Mouse (Mus musculus): ENCODE results near the gene Myrfl. TPM values are rescaled to one million over a fixed set of nuclear protein-coding genes. Genes with fewer than 3 reads are reported as not detected.

Myrfl gene
- total RNA-seq (2021): under 1 TPM; 0.22 to 0.45 TPM

GRCm38 (mm10) chr10:116896336-116897177, at the start of gene Myrfl:
Gene Myrfl (minus strand): TSS chr10:116896919.
- DNase-seq (ENCODE audit: extremely low spot score in 1 of 2, low spot score in 1 of 2): no peak

DNA sequence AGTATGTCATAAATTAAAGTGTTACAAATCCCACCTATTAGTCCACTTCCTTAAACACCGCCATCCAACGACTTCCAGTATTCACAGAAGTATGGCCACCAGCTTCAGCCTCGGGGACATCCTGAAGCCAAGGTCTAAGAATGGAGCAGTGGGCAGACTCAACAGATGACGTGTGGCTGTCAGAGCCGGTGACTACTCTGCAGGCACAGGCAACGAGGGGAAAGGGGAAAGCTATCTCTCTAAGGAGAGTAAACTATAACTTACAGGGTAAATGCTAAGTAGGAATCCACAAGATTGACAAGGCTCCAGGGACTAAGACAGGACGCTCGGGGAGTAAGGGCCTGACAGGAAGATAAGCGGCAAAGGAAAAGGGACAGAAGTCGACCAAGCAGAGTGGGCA, 48.2 kb upstream of the Myrfl start:
- no peak for DNase-seq (ENCODE audit: extremely low spot score in 1 of 2, low spot score in 1 of 2)

- no peak for DNase-seq (ENCODE audit: extremely low spot score in 1 of 2, low spot score in 1 of 2)
Observed at GRCm38 (mm10) chr10:116944144-116944543, 47.4 kb upstream of the Myrfl start.

- DNase-seq (ENCODE audit: extremely low spot score in 1 of 2, low spot score in 1 of 2): no peak
Observed at GRCm38 (mm10) chr10:116943025-116943424, 46.3 kb upstream of the Myrfl start.

- no peak for DNase-seq (ENCODE audit: extremely low spot score in 1 of 2, low spot score in 1 of 2)
Observed at GRCm38 (mm10) chr10:116935028-116935427, 38.3 kb upstream of the Myrfl start.

- no peak for DNase-seq (ENCODE audit: extremely low spot score in 1 of 2, low spot score in 1 of 2)
Observed at GRCm38 (mm10) chr10:116933794-116934193, 37.1 kb upstream of the Myrfl start.

DNA sequence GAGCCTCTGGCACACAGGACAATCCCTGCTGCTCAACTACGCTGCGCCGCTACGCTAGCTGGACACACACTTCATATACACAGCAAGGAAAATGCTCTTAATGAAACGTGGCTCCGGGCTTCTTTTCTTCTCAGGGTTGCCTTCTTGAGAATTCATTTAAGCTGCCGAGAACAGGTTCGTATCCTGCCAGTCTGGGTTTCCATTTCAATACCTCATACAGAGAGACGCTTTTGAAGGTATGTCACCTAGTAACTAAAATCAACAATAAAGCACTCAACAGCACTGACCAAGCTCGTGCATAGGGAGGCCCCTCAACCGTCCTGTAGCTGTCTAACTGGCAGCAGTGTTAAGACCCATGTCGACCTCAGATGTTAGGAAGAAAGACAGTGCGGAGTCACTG, 35.7 kb upstream of the Myrfl start:
- DNase-seq (ENCODE audit: extremely low spot score in 1 of 2, low spot score in 1 of 2): no peak

DNA sequence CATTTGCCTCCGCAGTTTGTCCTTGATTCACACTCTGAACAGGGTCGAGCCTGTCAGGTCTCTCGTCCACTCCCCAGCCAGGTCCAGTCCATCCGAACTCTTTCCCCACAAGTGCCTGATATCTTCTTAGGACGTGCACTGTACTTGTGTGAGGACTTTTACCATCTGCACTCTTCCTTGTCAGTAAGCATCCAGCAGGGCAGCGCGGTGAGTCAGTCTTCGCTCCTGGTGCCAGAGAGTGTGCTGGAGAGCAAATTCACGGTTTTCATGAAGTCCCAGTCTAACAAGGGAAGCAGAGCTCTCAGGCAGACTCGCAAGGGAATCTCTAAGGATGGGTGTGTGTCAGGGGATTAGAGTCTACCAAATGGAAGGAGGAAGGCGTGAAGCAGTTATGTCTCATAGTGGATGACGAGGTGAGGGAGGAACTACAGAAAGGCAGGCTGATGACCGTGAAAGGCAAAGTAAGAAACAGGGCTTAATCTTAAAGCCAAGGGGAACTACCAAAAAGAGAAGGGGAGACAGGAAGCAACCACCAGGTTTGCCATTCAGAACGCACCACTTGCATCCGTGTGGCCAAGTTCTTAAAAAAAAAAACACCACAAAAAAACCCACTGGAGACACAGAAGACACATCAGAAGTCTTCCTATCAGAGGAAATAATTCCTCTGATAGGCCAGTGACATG, 34.9 kb upstream of the Myrfl start:
- DNase-seq (ENCODE audit: extremely low spot score in 1 of 2, low spot score in 1 of 2): no peak

GRCm38 (mm10) chr10:116930936-116931335, 34.2 kb upstream of the Myrfl start:
- no peak for DNase-seq (ENCODE audit: extremely low spot score in 1 of 2, low spot score in 1 of 2)

GRCm38 (mm10) chr10:116930506-116930905, 33.8 kb upstream of the Myrfl start:
- no peak for DNase-seq (ENCODE audit: extremely low spot score in 1 of 2, low spot score in 1 of 2)

DNA sequence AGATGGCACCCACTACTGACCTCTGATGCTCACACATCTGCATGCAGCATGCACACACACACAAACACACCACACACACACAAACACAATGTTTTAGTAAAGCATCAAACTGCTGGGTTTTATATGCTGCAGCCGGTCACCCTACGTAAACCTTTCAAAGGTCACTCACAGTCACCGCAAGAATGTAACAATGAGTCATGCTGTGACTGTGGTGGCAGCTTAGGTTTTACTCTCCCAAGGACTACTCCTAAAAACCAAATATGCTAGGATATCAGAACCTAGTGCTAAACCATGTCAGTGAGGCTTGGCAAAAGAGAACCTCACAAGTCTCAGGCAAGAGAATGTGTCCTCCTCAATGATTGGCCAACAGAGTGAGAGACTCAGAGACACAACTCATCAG, 32.1 kb upstream of the Myrfl start:
- no peak for DNase-seq (ENCODE audit: extremely low spot score in 1 of 2, low spot score in 1 of 2)

- DNase-seq (ENCODE audit: extremely low spot score in 1 of 2, low spot score in 1 of 2): no peak
Observed at GRCm38 (mm10) chr10:116926428-116927113, 29.9 kb upstream of the Myrfl start.

GRCm38 (mm10) chr10:116923651-116924495, 27.2 kb upstream of the Myrfl start:
- DNase-seq (ENCODE audit: extremely low spot score in 1 of 2, low spot score in 1 of 2): no peak

DNA sequence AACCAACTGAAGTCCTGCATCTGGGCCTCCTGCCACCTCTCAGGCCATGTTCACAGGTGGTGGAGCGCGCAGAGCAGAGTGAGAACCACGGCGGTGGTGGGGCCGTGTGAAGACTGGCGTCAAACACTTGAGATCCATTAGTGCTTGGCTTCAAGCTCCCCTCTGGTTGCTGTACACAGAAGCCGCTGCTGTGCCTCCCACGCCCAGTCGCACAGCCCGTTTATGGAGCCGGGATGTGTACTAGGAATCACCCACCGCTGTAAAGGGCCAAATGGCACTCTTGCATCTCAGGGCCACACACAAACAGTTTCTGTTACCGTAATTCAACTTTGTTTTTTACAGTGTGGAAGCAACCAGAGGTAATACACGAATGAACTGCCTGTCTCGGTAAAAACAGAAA, 25.4 kb upstream of the Myrfl start:
- DNase-seq (ENCODE audit: extremely low spot score in 1 of 2, low spot score in 1 of 2): no peak

GRCm38 (mm10) chr10:116921416-116921815, 24.7 kb upstream of the Myrfl start:
- no peak for DNase-seq (ENCODE audit: extremely low spot score in 1 of 2, low spot score in 1 of 2)

- no peak for DNase-seq (ENCODE audit: extremely low spot score in 1 of 2, low spot score in 1 of 2)
Observed at GRCm38 (mm10) chr10:116920641-116921040, 23.9 kb upstream of the Myrfl start.

DNA sequence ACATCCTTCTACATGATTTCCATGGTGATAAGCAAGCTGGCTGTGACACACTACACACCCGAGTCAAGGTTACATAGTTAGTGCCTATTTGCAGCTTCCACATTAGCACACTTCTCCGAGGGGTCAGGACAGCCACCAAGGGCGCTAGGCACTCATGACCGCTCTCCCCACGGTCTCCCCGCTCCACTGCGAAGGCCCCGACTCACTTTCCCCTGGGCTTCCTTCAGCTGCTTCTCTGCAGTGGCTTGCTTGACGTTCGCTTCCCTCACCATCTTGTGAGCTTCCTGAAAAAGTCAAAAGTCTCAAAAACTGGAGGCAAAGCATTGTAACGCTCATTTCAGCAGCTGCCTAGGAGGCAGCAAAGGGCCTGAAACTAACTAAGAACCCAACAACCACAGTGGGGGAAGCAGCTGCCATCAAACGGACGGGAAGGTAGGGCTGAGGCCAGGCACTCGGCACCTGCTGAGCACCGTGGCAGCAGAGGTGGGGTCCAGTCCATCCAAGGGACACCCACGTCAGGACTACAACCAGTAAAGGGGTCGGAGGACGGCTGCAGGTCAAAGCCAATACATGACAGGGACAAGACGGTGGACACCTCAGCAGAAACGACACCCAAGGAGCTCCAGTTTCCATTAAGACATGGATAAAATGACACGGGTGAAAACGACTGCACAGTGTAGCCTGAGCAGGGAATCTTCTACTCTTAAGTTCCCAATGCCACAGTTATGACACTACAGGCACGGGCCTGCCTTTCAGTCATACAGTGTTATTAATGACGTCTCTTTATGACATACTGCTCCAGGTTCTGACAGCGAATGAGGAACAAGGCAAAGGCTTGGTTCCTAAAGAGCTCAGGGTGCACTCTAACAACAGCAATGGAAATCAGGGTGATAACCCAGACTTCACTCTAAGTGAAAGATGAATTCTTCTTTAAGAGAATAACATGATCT, 22.9 kb upstream of the Myrfl start:
- DNase-seq (ENCODE audit: extremely low spot score in 1 of 2, low spot score in 1 of 2): no peak

- DNase-seq (ENCODE audit: extremely low spot score in 1 of 2, low spot score in 1 of 2): no peak
Observed at GRCm38 (mm10) chr10:116916581-116916980, 19.9 kb upstream of the Myrfl start.

GRCm38 (mm10) chr10:116915286-116915685, 18.6 kb upstream of the Myrfl start:
- no peak for DNase-seq (ENCODE audit: extremely low spot score in 1 of 2, low spot score in 1 of 2)

All from layer of hippocampus, postnatal 25 days (tissue).